16 mouse cellular contexts compared by ENCODE assay signal in genomic region chr4:133719791-133720190, GRCm38 (mm10).
"Had no signal": no experiment of that assay in that cellular context is flagged by ENCODE, and none has a peak within 500 bp of the region (broad histone marks: within the 10 kb centered on the region; RNA-seq: fewer than 3 reads in every experiment).

No protein-coding gene starts in this region.

- H3K27me3 ChIP-seq: midbrain, embryonic 12.5 days; neural tube, embryonic 12.5 days; stomach, embryonic 15.5 days had no signal

- H3K9me3 ChIP-seq: midbrain, embryonic 10.5 days; midbrain, embryonic 12.5 days; neural tube, embryonic 12.5 days; stomach, embryonic 15.5 days had no signal

- H3K4me2 ChIP-seq: lung, embryonic 14.5 days; midbrain, embryonic 12.5 days; neural tube, embryonic 12.5 days; stomach, embryonic 15.5 days had no signal

- H3K4me3 ChIP-seq: midbrain, embryonic 10.5 days; midbrain, embryonic 12.5 days; myocyte; neural tube, embryonic 12.5 days; stomach, embryonic 15.5 days had no signal

- ATAC-seq: midbrain, embryonic 16.5 days had no signal

- H3K9ac ChIP-seq: lung, embryonic 14.5 days; midbrain, embryonic 12.5 days; neural tube, embryonic 12.5 days; stomach, embryonic 15.5 days had no signal

- DNase-seq: lung, adult 18-20 months; lung, embryonic 14.5 days; lung, postnatal 10 days; lung, postnatal 4 days; midbrain, embryonic 14.5 days; right cerebral cortex, postnatal 14 days; thymus, adult 2 months; thymus, postnatal 25 days; thymus, postnatal 4 days had no signal

- H3K4me1 ChIP-seq: midbrain, embryonic 10.5 days; midbrain, embryonic 12.5 days; neural tube, embryonic 12.5 days; stomach, embryonic 15.5 days had no signal

- H3K27ac ChIP-seq: midbrain, embryonic 10.5 days; midbrain, embryonic 12.5 days; neural tube, embryonic 12.5 days; stomach, embryonic 15.5 days; stomach, postnatal 0 days had no signal
